9 mouse cellular contexts compared by ENCODE assay signal in genomic region chr1:51996751-51997659, GRCm38 (mm10). TPM values are rescaled to one million over a fixed set of nuclear protein-coding genes. Genes with fewer than 3 reads are reported as not detected.
DNase-seq lines count a peak whose midpoint lies in the region; ATAC-seq lines count a peak whose summit lies in the region.
"Had no signal": no experiment of that assay in that cellular context is flagged by ENCODE, and none has a peak within 500 bp of the region (broad histone marks: within the 10 kb centered on the region; RNA-seq: fewer than 3 reads in every experiment).

No protein-coding gene starts in this region.

- H3K27me3 ChIP-seq in heart, embryonic 15.5 days = no peaks in the 10 kb centered on the region; the same call in 1 of the 2 replicates
- H3K27me3 ChIP-seq in lung, embryonic 15.5 days = no peaks in the 10 kb centered on the region

- ATAC-seq in heart, embryonic 15.5 days (replicated peaks; ENCODE audit: insufficient number of reproducible peaks, insufficient read depth, low FRiP score, low read depth) = peak; percentile 86
- peak; percentile 93 for ATAC-seq in lung, embryonic 15.5 days (ENCODE audit: borderline replicate concordance, extremely low read depth, low FRiP score, low TSS enrichment)

- peak overlapping the region; percentile 84 for H3K27ac ChIP-seq in heart, embryonic 15.5 days
- H3K27ac ChIP-seq in lung, embryonic 15.5 days = peak overlapping the region; percentile 94
- H3K27ac ChIP-seq: macrophage had no signal

- no peak overlapping the region for H3K9ac ChIP-seq in heart, embryonic 15.5 days
- no peak overlapping the region for H3K9ac ChIP-seq in lung, embryonic 15.5 days

- H3K4me1 ChIP-seq in heart, embryonic 15.5 days (replicated peaks) = peaks cover 28% of the 10 kb centered on the region
- peaks cover 39% of the 10 kb centered on the region for H3K4me1 ChIP-seq in lung, embryonic 15.5 days

- peak overlapping the region; percentile 28; the same call in 1 of the 2 replicates for H3K4me2 ChIP-seq in heart, embryonic 15.5 days
- H3K4me2 ChIP-seq in lung, embryonic 15.5 days = peak overlapping the region; percentile 35

- 13% methylated on average over 11 of the region's 11 CpGs for WGBS in heart, embryonic 15.5 days
- WGBS in lung, embryonic 15.5 days = 9% methylated on average over 11 of the region's 11 CpGs

- H3K4me3 ChIP-seq in heart, embryonic 15.5 days = 0 out of 2 replicates have a peak overlapping the region, but pooled peaks have one; percentile 0
- H3K4me3 ChIP-seq in lung, embryonic 15.5 days = peak overlapping the region; percentile 15

- H3K9me3 ChIP-seq in heart, embryonic 15.5 days (replicated peaks) = no peaks in the 10 kb centered on the region
- H3K9me3 ChIP-seq in lung, embryonic 15.5 days = no peaks in the 10 kb centered on the region

- peak; percentile 4 for DNase-seq in adrenal gland, postnatal 10 days
- no peak for DNase-seq in adrenal gland, postnatal 4 days (ENCODE audit: low spot score in 2 of 2)
- peak; percentile 32 for DNase-seq in CD4-positive, CD25-positive, alpha-beta regulatory T cell, adult 2 months (ENCODE audit: low read depth, low spot score)
- no peak for DNase-seq in right cerebral cortex, postnatal 14 days
- no peak for DNase-seq in thymus, adult 18-20 months
- DNase-seq in thymus, postnatal 36 days = no peak

- no peaks in the 10 kb centered on the region for H3K36me3 ChIP-seq in heart, embryonic 15.5 days
- no peaks in the 10 kb centered on the region for H3K36me3 ChIP-seq in lung, embryonic 15.5 days

RNA-seq across cellular contexts. Expression of gene Stat4, which starts 10.1 kb away (rescaled TPM):
- total RNA-seq in adrenal gland, postnatal 10 days (2021) = 1 to 10 TPM; 1.7 to 2.1 TPM
- under 1 TPM; 0.65 to 0.67 TPM for total RNA-seq in adrenal gland, postnatal 4 days (2021)
- polyA plus RNA-seq in heart, embryonic 15.5 days (2015; fragmentation: Nextera tagmentation; extraction: Ambion mirVana) = 1.9 and 5.1 TPM in 2 replicates
- polyA plus RNA-seq in lung, embryonic 15.5 days (2015; fragmentation: Nextera tagmentation; extraction: Ambion mirVana) = 2.2 and 3.3 TPM in 2 replicates

Comparison
In these comparisons a context has a peak if more than half of its experiments do, and no peak if none do; other contexts are left out.
1. DNase-seq: peak in adrenal gland, postnatal 10 days (single experiment) and CD4-positive, CD25-positive, alpha-beta regulatory T cell, adult 2 months (single experiment); none in adrenal gland, postnatal 4 days (0 of 2), right cerebral cortex, postnatal 14 days (single experiment), thymus, adult 18-20 months (0 of 2) and thymus, postnatal 36 days (0 of 2).